Mouse (Mus musculus) heart, adult 18-20 months (tissue): ENCODE data around the gene Gfra1. TPM values are rescaled to one million over a fixed set of nuclear protein-coding genes. Genes with fewer than 3 reads are reported as not detected.

Experiments
- DNase-seq, 2 experiments: peaks; one replicate each; pipeline ENCODE4 v3.0.0; 2021 to 2022; ENCODE audit warnings: mixed read lengths in 1 of 2
- total RNA-seq, 2 experiments: library from RNA; stranded (reverse); gene quantifications; 2 replicates each; pipeline ENCODE4 v1.2.3; 2021

Gene Gfra1
- total RNA-seq, 2 experiments from 2014 or later = 4.9 TPM

- DNase-seq = no peak
Observed at GRCm38 (mm10) chr19:58442785-58443732, 12.7 kb downstream of the Gfra1 start.

GRCm38 (mm10) chr19:58441785-58442184, 13.9 kb downstream of the Gfra1 start:
- no peak for DNase-seq

GRCm38 (mm10) chr19:58441246-58441645, 14.5 kb downstream of the Gfra1 start:
- DNase-seq = no peak

GRCm38 (mm10) chr19:58438762-58439161, 16.9 kb downstream of the Gfra1 start:
- DNase-seq = no peak

GRCm38 (mm10) chr19:58437441-58438071, 18.2 kb downstream of the Gfra1 start:
- no peak for DNase-seq

GRCm38 (mm10) chr19:58436874-58437273, 18.8 kb downstream of the Gfra1 start:
- no peak for DNase-seq

GRCm38 (mm10) chr19:58435877-58436276, 19.8 kb downstream of the Gfra1 start:
- DNase-seq = no peak

- DNase-seq = no peak
Observed at GRCm38 (mm10) chr19:58432840-58433239, 22.9 kb downstream of the Gfra1 start.

- peak in 1 of 2 experiments; percentile 3 for DNase-seq
Observed at GRCm38 (mm10) chr19:58428546-58428945, 27.2 kb downstream of the Gfra1 start.

GRCm38 (mm10) chr19:58427348-58427747, 28.4 kb downstream of the Gfra1 start:
- no peak for DNase-seq

- no peak for DNase-seq
Observed at GRCm38 (mm10) chr19:58424928-58425327, 30.8 kb downstream of the Gfra1 start.

- DNase-seq = peak; percentile 14 to 41
Observed at GRCm38 (mm10) chr19:58424179-58424578, 31.5 kb downstream of the Gfra1 start.

GRCm38 (mm10) chr19:58422916-58423493, 32.7 kb downstream of the Gfra1 start:
- DNase-seq = peak; percentile 18 to 58

- DNase-seq = no peak
Observed at GRCm38 (mm10) chr19:58419685-58420084, 36.0 kb downstream of the Gfra1 start.

- no peak for DNase-seq
Observed at GRCm38 (mm10) chr19:58419278-58419677, 36.4 kb downstream of the Gfra1 start.

- DNase-seq = no peak
Observed at GRCm38 (mm10) chr19:58415173-58415572, 40.5 kb downstream of the Gfra1 start.

GRCm38 (mm10) chr19:58414733-58415132, 41.0 kb downstream of the Gfra1 start:
- no peak for DNase-seq

- peak; percentile 22 to 51 for DNase-seq
Observed at GRCm38 (mm10) chr19:58413290-58413689, 42.4 kb downstream of the Gfra1 start.

- DNase-seq = no peak
Observed at GRCm38 (mm10) chr19:58412811-58413210, 42.9 kb downstream of the Gfra1 start.

- no peak for DNase-seq
Observed at GRCm38 (mm10) chr19:58406726-58407125, 49.0 kb downstream of the Gfra1 start.

- DNase-seq = no peak
Observed at GRCm38 (mm10) chr19:58400224-58400623, 55.5 kb downstream of the Gfra1 start.

GRCm38 (mm10) chr19:58399166-58399565, 56.5 kb downstream of the Gfra1 start:
- DNase-seq = no peak

GRCm38 (mm10) chr19:58396604-58396984, 59.1 kb downstream of the Gfra1 start:
- DNase-seq = no peak
